Mouse (Mus musculus): ENCODE measurements at regions not wholly inside any gene's neighbourhood (a gene's known extent, or its start where the extent isn't known, plus 50 kb on each side); places are given as distances from the start of the nearest gene placed in this dataset.
A peak's percentile ranks its signal among the peaks of the same experiment; 100 is the strongest.
"Not testable (repeated sequence)": the region's sequence is repeated elsewhere in the genome, so short reads cannot be mapped to it uniquely, and the experiment has no call there.

GRCm38 (mm10) chr14:58306832-58307521, 236.6 kb downstream of the Fgf9 start:
- no peaks in the 10 kb centered on the region for H3K4me1 ChIP-seq (ENCODE audit: insufficient read depth)
- no peaks in the 10 kb centered on the region for H3K36me3 ChIP-seq (ENCODE audit: insufficient read depth)
- H3K9ac ChIP-seq: no peak overlapping the region
- no peaks in the 10 kb centered on the region for H3K27me3 ChIP-seq (ENCODE audit: insufficient read depth, low read length)
- no peak for TF ChIP-seq CTCF (IDR thresholded peaks at IDR 0.05; ENCODE audit: low read depth)
- DNase-seq (peak; percentile 1), ATAC-seq (no peak)
- 65% methylated on average over 11 of the region's 11 CpGs for WGBS
- H3K4me3 ChIP-seq (ENCODE audit: low read depth, low read length): no peak overlapping the region
- no peaks in the 10 kb centered on the region for H3K9me3 ChIP-seq (ENCODE audit: low read length)
- H3K27ac ChIP-seq (ENCODE audit: low read depth, low read length): no peak overlapping the region
- H3K4me2 ChIP-seq (ENCODE audit: low read depth): no peak overlapping the region

GRCm38 (mm10) chr14:58300411-58300887, 230.1 kb downstream of the Fgf9 start:
- ATAC-seq: no peak

GRCm38 (mm10) chr14:58286007-58286525, 215.7 kb downstream of the Fgf9 start:
- H3K27me3 ChIP-seq (ENCODE audit: insufficient read depth, low read length): no peaks in the 10 kb centered on the region
- TF ChIP-seq CTCF (IDR thresholded peaks at IDR 0.05; ENCODE audit: low read depth): no peak
- WGBS: 90% methylated on average over 13 of the region's 13 CpGs
- no peaks in the 10 kb centered on the region for H3K36me3 ChIP-seq (ENCODE audit: insufficient read depth)
- H3K9me3 ChIP-seq (ENCODE audit: low read length): no peaks in the 10 kb centered on the region
- DNase-seq (no peak), ATAC-seq (no peak)
- no peak overlapping the region for H3K9ac ChIP-seq
- no peak overlapping the region for H3K4me3 ChIP-seq (ENCODE audit: low read depth, low read length)
- no peak overlapping the region for H3K4me2 ChIP-seq (ENCODE audit: low read depth)
- no peak overlapping the region for H3K27ac ChIP-seq (ENCODE audit: low read depth, low read length)
- H3K4me1 ChIP-seq (ENCODE audit: insufficient read depth): no peaks in the 10 kb centered on the region

More at GRCm38 (mm10) chr14:58300411-58300887, 230.1 kb downstream of the Fgf9 start:
- Histone ChIP-seq H3K4me3 (ENCODE audit: low read depth, low read length) (no peak overlapping the region), H3K4me1 (ENCODE audit: insufficient read depth) (no peaks in the 10 kb centered on the region), H3K27ac (ENCODE audit: low read depth, low read length) (no peak overlapping the region), H3K27me3 (ENCODE audit: insufficient read depth, low read length) (no peaks in the 10 kb centered on the region), H3K9me3 (ENCODE audit: low read length) (no peaks in the 10 kb centered on the region), H3K36me3 (ENCODE audit: insufficient read depth) (no peaks in the 10 kb centered on the region), H3K9ac (no peak overlapping the region), H3K4me2 (ENCODE audit: low read depth) (no peak overlapping the region)
- no peak for TF ChIP-seq CTCF (IDR thresholded peaks at IDR 0.05; ENCODE audit: low read depth)
- no peak for DNase-seq
- 69% methylated on average over 10 of the region's 10 CpGs for WGBS

GRCm38 (mm10) chr14:58282708-58283290, 212.5 kb downstream of the Fgf9 start:
- Histone ChIP-seq H3K4me1 (ENCODE audit: insufficient read depth) (no peaks in the 10 kb centered on the region), H3K27me3 (ENCODE audit: insufficient read depth, low read length) (no peaks in the 10 kb centered on the region), H3K36me3 (ENCODE audit: insufficient read depth) (no peaks in the 10 kb centered on the region), H3K4me2 (ENCODE audit: low read depth) (peak overlapping the region; percentile 18; the same call in 1 of the 2 replicates), H3K9ac (no peak overlapping the region), H3K9me3 (ENCODE audit: low read length) (no peaks in the 10 kb centered on the region), H3K4me3 (ENCODE audit: low read depth, low read length) (peak overlapping the region; percentile 6; the same call in 1 of the 2 replicates), H3K27ac (ENCODE audit: low read depth, low read length) (no peak overlapping the region)
- WGBS: 54% methylated on average over 15 of the region's 15 CpGs
- DNase-seq (peak; percentile 25), ATAC-seq (no peak)
- TF ChIP-seq CTCF (IDR thresholded peaks at IDR 0.05; ENCODE audit: low read depth): no peak

- no peaks in the 10 kb centered on the region for H3K4me1 ChIP-seq (ENCODE audit: insufficient read depth)
- ATAC-seq (no peak), DNase-seq (no peak)
- no peaks in the 10 kb centered on the region for H3K27me3 ChIP-seq (ENCODE audit: insufficient read depth, low read length)
- no peak overlapping the region for H3K9ac ChIP-seq
- no peak overlapping the region for H3K27ac ChIP-seq (ENCODE audit: low read depth, low read length)
- no peaks in the 10 kb centered on the region for H3K36me3 ChIP-seq (ENCODE audit: insufficient read depth)
- no peaks in the 10 kb centered on the region for H3K9me3 ChIP-seq (ENCODE audit: low read length)
- H3K4me2 ChIP-seq (ENCODE audit: low read depth): no peak overlapping the region; the same call in 1 of the 2 replicates
- WGBS: 75% methylated on average over 3 of the region's 3 CpGs
- H3K4me3 ChIP-seq (ENCODE audit: low read depth, low read length): no peak overlapping the region
- TF ChIP-seq CTCF (IDR thresholded peaks at IDR 0.05; ENCODE audit: low read depth): no peak
These were observed 211.9 kb downstream of the Fgf9 start for GRCm38 (mm10) chr14:58282264-58282663.

- not testable (repeated sequence) for ATAC-seq; H3K27ac ChIP-seq (ENCODE audit: low read depth, low read length); H3K4me3 ChIP-seq (ENCODE audit: low read depth, low read length); DNase-seq; H3K36me3 ChIP-seq (ENCODE audit: insufficient read depth); H3K9ac ChIP-seq; H3K4me2 ChIP-seq (ENCODE audit: low read depth); H3K9me3 ChIP-seq (ENCODE audit: low read length); H3K4me1 ChIP-seq (ENCODE audit: insufficient read depth); H3K27me3 ChIP-seq (ENCODE audit: insufficient read depth, low read length)
- WGBS: 89% methylated on average over 2 of the region's 2 CpGs
These were observed 204.1 kb downstream of the Fgf9 start for GRCm38 (mm10) chr14:58274440-58274839.

All from forebrain, postnatal 0 days (tissue).